Mouse (Mus musculus): ENCODE data around the gene Vps52.
"Not testable (repeated sequence)": the region's sequence is repeated elsewhere in the genome, so short reads cannot be mapped to it uniquely, and the experiment has no call there.

Gene Vps52

DNA sequence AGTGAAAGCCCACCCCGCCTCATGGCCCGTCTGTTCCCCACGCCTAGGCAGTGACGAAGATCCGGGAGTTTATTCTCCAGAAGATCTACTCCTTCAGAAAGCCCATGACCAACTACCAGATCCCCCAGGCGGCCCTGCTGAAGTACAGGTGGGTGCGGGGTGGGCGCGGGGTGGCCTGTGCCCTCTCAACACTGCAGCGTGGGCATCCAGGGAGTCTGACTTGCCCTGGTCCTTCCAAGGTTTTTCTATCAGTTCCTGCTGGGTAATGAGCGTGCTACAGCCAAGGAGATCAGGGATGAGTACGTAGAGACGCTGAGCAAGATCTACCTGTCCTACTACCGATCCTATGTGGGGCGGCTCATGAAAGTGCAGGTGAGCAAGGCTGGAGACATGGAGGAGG is 4.3 kb downstream of the Vps52 start:
- no peak for DNase-seq (ENCODE audit: extremely low read depth, insufficient read length, low spot score)

GRCm38 (mm10) chr17:33962876-33963275 is 7.3 kb downstream of the Vps52 start:
- DNase-seq (ENCODE audit: extremely low read depth, insufficient read length, low spot score), result no peak

- no peak for DNase-seq (ENCODE audit: extremely low read depth, insufficient read length, low spot score)
Measured at GRCm38 (mm10) chr17:33965082-33965845, 9.7 kb downstream of the Vps52 start.

DNA sequence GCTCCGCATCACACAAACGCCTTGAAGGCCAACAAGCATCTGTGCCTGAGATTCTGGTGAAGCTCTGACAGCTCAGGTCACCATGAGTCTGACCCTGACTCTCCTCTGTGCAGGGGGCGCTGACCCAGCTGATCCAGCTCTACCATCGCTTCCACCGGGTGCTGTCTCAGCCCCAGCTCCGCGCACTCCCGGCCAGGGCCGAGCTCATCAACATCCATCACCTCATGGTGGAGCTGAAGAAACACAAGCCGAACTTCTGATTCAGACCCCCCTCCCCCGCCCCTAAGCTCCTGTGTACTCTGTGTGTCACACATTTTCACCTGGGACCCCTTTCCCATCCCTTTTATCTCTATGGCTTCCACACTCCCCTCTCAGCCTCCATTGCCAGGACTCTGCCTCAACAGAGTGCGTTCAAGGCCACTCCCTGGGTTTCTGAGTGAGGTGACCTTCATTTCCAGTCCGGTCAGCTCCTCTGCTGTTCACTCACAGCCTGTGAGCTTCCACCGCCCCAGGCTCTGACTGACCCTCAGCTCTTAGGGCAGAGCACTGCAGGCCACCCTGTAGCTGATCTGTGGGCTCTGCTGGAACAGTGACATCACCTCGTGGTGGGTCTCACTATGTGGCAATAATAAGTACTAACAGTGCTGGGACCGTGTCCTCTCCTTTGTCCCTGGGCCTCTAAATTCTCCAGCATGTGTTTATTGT is 10.4 kb downstream of the Vps52 start:
- DNase-seq (ENCODE audit: extremely low read depth, insufficient read length, low spot score), result no peak

DNA sequence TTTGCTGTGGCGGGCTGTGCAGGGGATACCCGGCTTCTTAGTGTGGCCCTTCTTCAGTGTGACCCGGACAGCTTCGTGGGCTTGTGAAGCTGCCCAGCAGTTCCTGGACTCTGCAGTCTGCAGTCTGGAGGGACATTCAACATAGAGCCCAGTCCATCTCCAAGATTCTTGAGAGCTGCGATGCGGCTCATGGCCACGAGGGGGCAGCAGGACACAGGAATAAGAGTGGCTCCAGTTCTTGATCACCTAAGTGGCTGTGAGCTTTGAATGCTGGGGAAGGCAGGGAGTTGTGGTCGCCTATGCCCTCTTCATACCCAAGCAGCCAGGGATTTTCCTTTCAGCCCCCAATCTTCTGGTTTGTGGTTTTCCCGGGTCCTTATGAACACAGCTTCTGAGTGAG is 12.9 kb downstream of the Vps52 start:
- DNase-seq (ENCODE audit: extremely low read depth, insufficient read length, low spot score), result peak; percentile 49

- peak; percentile 50 for DNase-seq (ENCODE audit: extremely low read depth, insufficient read length, low spot score)
Measured at GRCm38 (mm10) chr17:33968927-33969326, 13.3 kb downstream of the Vps52 start.

DNA sequence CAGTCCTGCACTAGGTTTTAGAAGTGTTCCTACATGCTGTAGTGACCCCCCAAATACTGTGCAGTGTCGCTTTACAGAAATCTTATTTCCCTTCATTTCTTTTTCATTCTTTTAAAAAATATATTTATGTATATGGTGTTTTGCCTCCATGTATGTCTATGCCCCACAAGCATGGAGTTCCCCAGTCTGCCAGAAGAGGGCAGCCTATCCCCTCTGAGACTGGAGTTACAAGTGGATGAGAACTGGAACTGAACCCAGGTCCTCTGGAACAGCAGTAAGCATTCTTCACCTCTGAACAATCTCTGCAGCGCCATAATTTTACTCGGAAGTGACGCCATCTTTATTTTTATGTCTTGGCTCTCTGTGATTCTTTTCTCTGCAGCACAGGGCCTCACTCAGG is 13.8 kb downstream of the Vps52 start:
- DNase-seq (ENCODE audit: extremely low read depth, insufficient read length, low spot score), result no peak

- DNase-seq (ENCODE audit: extremely low read depth, insufficient read length, low spot score), result no peak
Measured at GRCm38 (mm10) chr17:33972691-33973090, 17.1 kb downstream of the Vps52 start.

- no peak for DNase-seq (ENCODE audit: extremely low read depth, insufficient read length, low spot score)
Measured at GRCm38 (mm10) chr17:33973572-33973971, 18.0 kb downstream of the Vps52 start.

- DNase-seq (ENCODE audit: extremely low read depth, insufficient read length, low spot score), result no peak
Measured at GRCm38 (mm10) chr17:33977861-33978557, 22.4 kb downstream of the Vps52 start.

- DNase-seq (ENCODE audit: extremely low read depth, insufficient read length, low spot score), result no peak
Measured at GRCm38 (mm10) chr17:33978631-33979031, 23.0 kb downstream of the Vps52 start.

- no peak for DNase-seq (ENCODE audit: extremely low read depth, insufficient read length, low spot score)
Measured at GRCm38 (mm10) chr17:33979512-33980050, 24.0 kb downstream of the Vps52 start.

- no peak for DNase-seq (ENCODE audit: extremely low read depth, insufficient read length, low spot score)
Measured at GRCm38 (mm10) chr17:33980181-33981035, 24.8 kb downstream of the Vps52 start.

DNA sequence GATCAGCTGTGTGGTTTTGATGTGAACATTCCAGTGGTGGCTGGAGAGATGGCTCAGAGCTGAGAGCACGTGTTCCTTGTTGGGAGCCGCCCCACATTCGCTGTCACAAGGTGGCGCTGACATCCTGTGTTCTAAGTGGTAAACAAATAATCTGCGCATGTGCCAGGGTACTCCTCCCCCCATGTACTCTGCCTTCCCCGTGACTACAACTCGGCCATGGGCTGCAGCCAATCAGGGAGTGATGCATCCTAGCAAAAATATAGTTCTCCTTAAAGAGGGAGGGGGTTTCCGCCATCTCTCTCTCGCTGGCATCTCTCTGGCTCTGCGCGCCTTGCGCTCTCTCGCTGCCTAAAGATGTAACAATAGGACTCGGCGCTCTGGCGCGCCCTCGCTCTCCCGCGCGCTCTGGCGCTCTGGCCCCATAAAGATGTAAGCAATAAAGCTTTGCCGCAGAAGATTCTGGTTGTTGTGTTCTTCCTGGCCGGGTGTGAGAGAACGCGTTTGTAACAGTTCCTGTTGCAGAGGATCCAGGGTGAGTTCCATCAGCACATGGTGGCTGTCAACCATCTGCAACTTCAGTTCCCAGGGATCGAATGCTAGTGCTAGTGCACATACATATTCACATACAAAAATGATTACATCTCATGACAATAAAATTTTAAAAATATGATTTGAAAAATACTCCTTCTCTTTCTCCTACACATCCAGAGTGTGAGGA is 25.7 kb downstream of the Vps52 start:
- not testable (repeated sequence) for DNase-seq (ENCODE audit: extremely low read depth, insufficient read length, low spot score)

DNA sequence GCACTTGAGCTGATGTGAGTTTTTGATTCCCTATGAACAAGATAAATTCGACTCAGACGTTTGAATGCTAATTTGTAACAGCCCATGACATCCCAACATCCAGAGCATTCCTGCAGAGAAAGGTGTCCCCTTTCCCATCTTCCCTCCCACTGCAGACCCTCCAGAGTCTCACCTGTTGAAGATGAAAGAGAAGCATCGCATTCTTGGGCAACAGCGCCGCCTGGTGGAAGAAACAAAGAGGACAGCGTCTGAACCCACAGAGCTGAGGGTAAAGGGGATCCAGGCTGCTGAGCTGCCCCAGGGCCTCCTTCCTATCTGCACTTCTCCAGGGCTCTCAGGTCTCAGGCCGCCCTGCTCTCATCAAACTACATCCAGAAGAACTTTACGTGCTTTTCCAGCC is 26.5 kb downstream of the Vps52 start:
- not testable (repeated sequence) for DNase-seq (ENCODE audit: extremely low read depth, insufficient read length, low spot score)

DNA sequence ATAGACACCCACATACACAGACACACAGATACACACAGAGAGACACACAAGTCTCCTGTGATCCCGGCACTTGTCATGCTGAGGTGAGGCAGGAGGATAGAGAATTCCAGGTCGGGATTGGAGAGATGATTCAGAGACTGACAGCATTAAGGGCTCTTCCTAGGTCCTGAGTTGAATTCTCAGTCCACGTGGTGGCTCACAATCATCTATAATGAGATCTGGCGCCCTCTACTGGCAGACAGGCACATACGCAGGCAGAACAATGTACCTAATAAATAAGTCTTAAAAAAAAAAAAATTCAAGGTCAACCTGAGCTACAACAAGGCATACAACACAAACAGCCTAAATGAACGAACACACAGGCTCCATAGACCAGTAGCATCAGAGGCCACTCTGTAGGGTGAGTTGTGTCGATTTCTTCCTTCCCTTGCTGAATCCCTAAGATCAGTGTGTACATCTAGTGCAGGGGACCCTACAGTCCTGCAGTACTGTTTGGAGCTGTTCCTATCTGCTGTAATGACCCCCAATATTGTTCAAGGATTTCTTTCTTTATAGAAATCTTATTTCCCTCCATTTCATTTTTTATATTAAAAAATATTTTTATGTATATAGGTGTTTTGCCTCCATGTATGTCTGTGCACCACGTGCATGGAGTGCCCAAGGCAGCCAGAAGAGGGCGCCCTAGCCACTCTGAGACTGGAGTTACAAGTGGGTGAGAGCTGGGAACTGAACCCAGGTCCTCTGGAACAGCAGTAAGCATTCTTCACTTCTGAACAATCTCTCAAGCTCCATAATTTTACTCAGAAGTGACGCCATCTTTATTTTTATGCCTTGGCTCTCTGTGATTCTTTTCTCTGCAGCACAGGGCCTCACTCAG is 36.4 kb downstream of the Vps52 start:
- DNase-seq (ENCODE audit: extremely low read depth, insufficient read length, low spot score), result peak; percentile 32

- no peak for DNase-seq (ENCODE audit: extremely low read depth, insufficient read length, low spot score)
Measured at GRCm38 (mm10) chr17:33994959-33995358, 39.3 kb downstream of the Vps52 start.

DNA sequence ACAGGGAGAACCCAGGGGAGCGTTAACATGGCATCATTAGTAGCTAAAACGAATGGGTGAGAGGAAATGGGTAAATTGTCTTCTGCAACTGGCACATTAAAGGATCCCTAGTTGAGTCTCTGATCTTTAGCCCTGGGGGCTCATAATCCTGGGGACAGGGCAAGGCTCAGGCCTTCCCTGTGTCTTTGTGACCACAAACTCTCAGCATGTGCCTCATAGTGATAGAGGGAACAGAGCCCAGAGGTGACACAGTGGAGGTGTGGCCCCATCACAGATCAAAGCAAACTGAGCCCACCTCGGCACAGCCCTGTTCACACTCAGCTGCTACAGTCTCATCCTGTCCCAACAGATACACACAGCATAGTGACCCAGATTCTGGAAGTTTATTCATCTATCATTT is 40.0 kb downstream of the Vps52 start:
- no peak for DNase-seq (ENCODE audit: extremely low read depth, insufficient read length, low spot score)

DNA sequence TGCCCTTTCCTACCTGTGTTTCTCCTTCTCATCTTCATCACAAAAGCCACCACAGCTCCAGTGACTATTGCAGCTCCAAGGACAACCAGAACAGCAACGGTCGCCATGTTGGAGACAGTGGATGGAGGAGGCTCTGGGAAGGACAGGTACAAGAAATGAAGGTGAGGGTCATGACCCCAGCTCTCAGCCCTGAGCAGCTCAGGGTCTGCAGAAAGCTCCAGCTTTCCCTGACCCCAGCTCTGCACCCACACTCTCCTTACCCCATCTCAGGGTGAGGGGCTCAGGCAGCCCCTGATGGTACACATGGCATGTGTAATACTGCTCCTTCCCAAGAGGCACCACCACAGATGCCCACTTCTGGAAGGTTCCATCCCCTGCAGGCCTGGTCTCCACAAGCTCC is 41.4 kb downstream of the Vps52 start:
- not testable (repeated sequence) for DNase-seq (ENCODE audit: extremely low read depth, insufficient read length, low spot score)
